Mouse (Mus musculus): Measurements from ENCODE around the gene A830031A19Rik. TPM values are rescaled to one million over a fixed set of nuclear protein-coding genes. Genes with fewer than 3 reads are reported as not detected.

Gene A830031A19Rik
- polyA plus RNA-seq, 1 experiment: not detected

DNA sequence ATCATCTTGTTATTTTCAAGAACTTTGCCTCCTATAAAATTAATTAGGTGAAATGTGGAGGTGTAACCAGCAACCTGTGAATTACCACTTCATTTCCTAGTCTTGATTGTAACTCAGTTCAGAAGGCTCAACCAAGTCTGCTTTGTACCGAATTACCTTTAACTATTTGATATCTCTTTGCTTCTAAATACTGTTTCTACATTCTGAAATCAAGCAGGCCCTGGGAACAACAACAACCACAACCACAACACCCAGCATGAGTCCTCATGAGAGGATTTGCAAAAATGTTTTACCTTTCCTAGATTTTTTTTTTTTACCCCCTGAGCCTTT lies 8.2 kb upstream of the A830031A19Rik start:
- H3K4me3 ChIP-seq (ENCODE audit: extremely low read depth, insufficient read depth, insufficient read length): no peak overlapping the region
- peak overlapping the region; percentile 26; the same call in 1 of the 2 replicates for H3K27ac ChIP-seq (ENCODE audit: insufficient read depth, low read length)
- H3K4me1 ChIP-seq (ENCODE audit: control insufficient read depth, insufficient read depth, insufficient read length): peaks cover 7% of the 10 kb centered on the region
- TF ChIP-seq CTCF (IDR thresholded peaks at IDR 0.05; ENCODE audit: extremely low read depth, insufficient read depth, insufficient read length, insufficient replicate concordance) (no peak), POLR2A (IDR thresholded peaks at IDR 0.05; ENCODE audit: low read depth, low read length) (no peak)
- DNase-seq (ENCODE audit: low read depth in 1 of 2, low spot score in 2 of 2): no peak
- H3K36me3 ChIP-seq (ENCODE audit: control insufficient read depth, insufficient read depth, low read length): peaks cover 18% of the 10 kb centered on the region
- 20% methylated on average over 1 of the region's 1 CpGs for WGBS
- peaks cover 1% of the 10 kb centered on the region; the same call in 1 of the 2 replicates for H3K27me3 ChIP-seq (ENCODE audit: control insufficient read depth, insufficient read depth, low read length)

DNA sequence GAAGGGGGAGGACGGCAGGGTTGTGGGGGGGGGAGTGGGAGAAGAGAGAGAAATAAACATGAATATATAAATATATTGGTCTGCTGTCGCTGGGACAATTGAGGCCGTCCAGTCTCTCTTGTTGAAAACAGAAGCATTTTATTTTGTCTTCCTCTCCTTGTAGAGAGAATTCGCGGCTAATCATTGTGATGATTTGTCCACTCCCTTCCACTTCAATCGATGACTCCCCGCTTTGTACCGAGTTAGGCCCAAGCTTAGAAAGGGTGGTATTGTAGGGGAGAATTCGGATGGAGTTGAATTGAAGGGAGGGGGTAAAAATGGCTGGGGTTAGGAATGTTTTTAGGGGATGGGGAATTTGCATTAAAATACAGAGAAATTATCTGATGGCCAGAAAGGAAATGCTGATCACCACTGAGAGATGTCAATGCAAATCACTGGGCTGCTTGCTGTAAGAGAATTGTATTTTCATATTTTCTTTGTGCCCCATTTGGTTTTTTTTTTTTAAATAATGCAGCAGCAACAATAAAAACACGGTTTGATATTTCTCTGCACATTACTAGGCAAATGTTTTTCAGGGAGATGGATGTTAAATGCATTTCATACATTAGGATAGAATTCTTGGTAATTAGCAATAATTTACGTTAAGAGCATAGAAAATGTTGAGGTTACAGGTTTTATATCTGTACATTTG lies 7.7 kb upstream of the A830031A19Rik start:
- no peak for DNase-seq (ENCODE audit: low read depth in 1 of 2, low spot score in 2 of 2)
- Histone ChIP-seq H3K4me3 (ENCODE audit: extremely low read depth, insufficient read depth, insufficient read length) (peak overlapping the region; percentile 70), H3K36me3 (ENCODE audit: control insufficient read depth, insufficient read depth, low read length) (peaks cover 15% of the 10 kb centered on the region), H3K4me1 (ENCODE audit: control insufficient read depth, insufficient read depth, insufficient read length) (peaks cover 7% of the 10 kb centered on the region), H3K27me3 (ENCODE audit: control insufficient read depth, insufficient read depth, low read length) (peaks cover 1% of the 10 kb centered on the region; the same call in 1 of the 2 replicates), H3K27ac (ENCODE audit: insufficient read depth, low read length) (peak overlapping the region; percentile 87; the same call in 1 of the 2 replicates)
- TF ChIP-seq POLR2A (IDR thresholded peaks at IDR 0.05; ENCODE audit: low read depth, low read length) (no peak), CTCF (IDR thresholded peaks at IDR 0.05; ENCODE audit: extremely low read depth, insufficient read depth, insufficient read length, insufficient replicate concordance) (no peak)
- 17% methylated on average over 11 of the region's 11 CpGs for WGBS

DNA sequence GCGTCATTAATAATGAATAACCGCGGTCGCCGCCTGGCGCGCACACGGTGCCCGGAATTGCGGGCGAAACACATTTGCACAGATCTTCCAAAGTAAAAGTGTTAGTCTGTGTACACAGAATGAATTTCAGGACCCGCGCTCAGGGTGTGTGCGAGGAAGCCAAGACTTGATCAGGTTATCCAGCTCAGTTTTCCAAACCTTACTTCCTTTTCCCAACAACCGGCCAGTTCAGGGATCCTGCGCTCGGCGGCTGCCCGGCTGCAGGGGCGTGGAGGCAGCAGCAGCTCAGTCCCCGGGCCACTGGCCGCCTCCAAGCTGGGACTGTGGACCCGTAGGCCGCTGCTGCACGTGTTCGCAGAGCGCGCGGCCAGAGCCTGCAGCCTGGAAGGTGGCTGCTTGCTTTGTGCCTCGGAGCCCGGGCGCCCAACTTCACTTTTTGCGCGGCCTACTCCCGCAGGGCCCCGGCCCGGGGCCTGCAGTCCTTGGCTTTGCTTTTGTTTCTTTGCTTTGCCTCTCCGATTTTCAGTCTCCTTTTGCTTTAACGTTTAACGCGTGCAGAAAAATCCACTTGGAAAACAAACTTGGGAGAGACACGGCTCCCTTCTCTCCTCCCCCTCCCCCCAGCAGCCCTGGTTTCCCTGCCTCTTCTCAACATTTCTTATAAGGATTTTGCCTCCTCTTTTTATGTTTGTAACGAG lies 7.0 kb upstream of the A830031A19Rik start:
- no peak for TF ChIP-seq CTCF (IDR thresholded peaks at IDR 0.05; ENCODE audit: extremely low read depth, insufficient read depth, insufficient read length, insufficient replicate concordance)
- no peak for TF ChIP-seq POLR2A (IDR thresholded peaks at IDR 0.05; ENCODE audit: low read depth, low read length)
- peaks cover 4% of the 10 kb centered on the region for H3K4me1 ChIP-seq (ENCODE audit: control insufficient read depth, insufficient read depth, insufficient read length)
- H3K27me3 ChIP-seq (ENCODE audit: control insufficient read depth, insufficient read depth, low read length): peaks cover 1% of the 10 kb centered on the region; the same call in 1 of the 2 replicates
- H3K27ac ChIP-seq (ENCODE audit: insufficient read depth, low read length): peak overlapping the region; percentile 87
- H3K4me3 ChIP-seq (ENCODE audit: extremely low read depth, insufficient read depth, insufficient read length): peak overlapping the region; percentile 70
- H3K36me3 ChIP-seq (ENCODE audit: control insufficient read depth, insufficient read depth, low read length): peaks cover 13% of the 10 kb centered on the region
- WGBS: under 1% methylated on average over 43 of the region's 43 CpGs
- peak in 1 of 2 experiments; percentile 51 for DNase-seq (ENCODE audit: low read depth in 1 of 2, low spot score in 2 of 2)

DNA sequence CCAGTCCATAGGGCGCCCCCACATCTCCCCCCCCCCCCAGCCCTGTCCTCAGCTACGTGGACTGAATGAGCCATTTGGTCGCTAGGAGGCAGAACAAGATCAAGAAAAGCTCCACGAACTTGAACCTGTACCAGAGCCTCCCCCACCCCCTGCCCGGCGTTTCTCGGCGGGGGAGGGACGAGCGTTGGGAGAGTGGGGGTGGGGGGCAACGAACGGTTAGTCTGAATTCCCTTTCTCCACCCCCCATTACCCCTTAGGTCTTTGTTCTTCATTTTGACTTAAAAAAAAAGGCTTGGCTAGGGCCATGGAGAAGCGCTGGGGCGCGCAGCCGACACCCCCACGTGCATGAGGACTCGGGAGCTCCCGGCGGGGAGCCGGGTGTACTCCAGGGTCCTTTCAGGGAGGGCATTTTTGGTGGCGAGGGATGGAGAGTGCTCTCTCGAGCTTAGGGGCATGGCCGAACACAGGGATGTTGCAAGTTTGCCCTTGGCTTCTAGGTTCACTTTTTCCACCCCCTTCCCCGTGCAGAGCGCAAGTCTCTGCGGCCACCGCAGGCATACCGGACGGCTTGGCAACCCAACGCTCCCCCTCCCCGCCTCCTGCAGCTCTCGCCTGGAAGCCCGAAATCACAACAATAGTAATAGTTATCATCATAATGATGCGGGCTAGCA lies 6.3 kb upstream of the A830031A19Rik start:
- peaks cover 10% of the 10 kb centered on the region for H3K36me3 ChIP-seq (ENCODE audit: control insufficient read depth, insufficient read depth, low read length)
- peak overlapping the region; percentile 70 for H3K4me3 ChIP-seq (ENCODE audit: extremely low read depth, insufficient read depth, insufficient read length)
- WGBS: under 1% methylated on average over 35 of the region's 35 CpGs
- TF ChIP-seq POLR2A (IDR thresholded peaks at IDR 0.05; ENCODE audit: low read depth, low read length): no peak
- peak; percentile 60; the same call in 1 of the 2 replicates for TF ChIP-seq CTCF (IDR thresholded peaks at IDR 0.05; ENCODE audit: extremely low read depth, insufficient read depth, insufficient read length, insufficient replicate concordance)
- peaks cover 4% of the 10 kb centered on the region for H3K4me1 ChIP-seq (ENCODE audit: control insufficient read depth, insufficient read depth, insufficient read length)
- peaks cover 3% of the 10 kb centered on the region; the same call in 1 of the 2 replicates for H3K27me3 ChIP-seq (ENCODE audit: control insufficient read depth, insufficient read depth, low read length)
- H3K27ac ChIP-seq (ENCODE audit: insufficient read depth, low read length): peak overlapping the region; percentile 87
- peak; percentile 75 to 82 for DNase-seq (ENCODE audit: low read depth in 1 of 2, low spot score in 2 of 2)

DNA sequence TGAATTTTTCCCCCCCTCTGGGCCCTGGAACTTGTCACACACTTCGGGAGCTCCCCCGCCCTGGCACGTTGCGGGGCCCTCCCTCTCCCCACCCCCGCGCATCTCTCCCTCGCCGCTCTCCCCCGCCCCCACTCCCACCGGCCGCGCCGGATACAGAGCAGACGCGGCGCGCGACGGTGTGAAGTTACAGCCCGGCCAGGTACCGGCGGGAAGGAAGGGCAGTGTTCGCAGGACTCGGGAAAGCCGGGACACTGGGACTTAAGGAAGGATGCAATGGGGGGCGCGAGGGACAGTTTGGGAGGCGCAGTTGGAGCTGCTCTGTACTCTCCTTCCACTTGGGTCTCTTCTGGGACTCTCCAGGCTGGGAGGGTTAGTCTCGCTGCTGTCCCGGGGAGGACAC lies 5.7 kb upstream of the A830031A19Rik start:
- DNase-seq (ENCODE audit: low read depth in 1 of 2, low spot score in 2 of 2): peak in 1 of 2 experiments; percentile 73
- H3K4me3 ChIP-seq (ENCODE audit: extremely low read depth, insufficient read depth, insufficient read length): peak overlapping the region; percentile 70
- TF ChIP-seq CTCF (IDR thresholded peaks at IDR 0.05; ENCODE audit: extremely low read depth, insufficient read depth, insufficient read length, insufficient replicate concordance): no peak
- peak; percentile 18; the same call in 1 of the 2 replicates for TF ChIP-seq POLR2A (IDR thresholded peaks at IDR 0.05; ENCODE audit: low read depth, low read length)
- peak overlapping the region; percentile 96 for H3K27ac ChIP-seq (ENCODE audit: insufficient read depth, low read length)
- under 1% methylated on average over 30 of the region's 30 CpGs for WGBS
- peaks cover 4% of the 10 kb centered on the region; the same call in 1 of the 2 replicates for H3K27me3 ChIP-seq (ENCODE audit: control insufficient read depth, insufficient read depth, low read length)
- H3K36me3 ChIP-seq (ENCODE audit: control insufficient read depth, insufficient read depth, low read length): peaks cover 6% of the 10 kb centered on the region; the same call in 1 of the 2 replicates
- H3K4me1 ChIP-seq (ENCODE audit: control insufficient read depth, insufficient read depth, insufficient read length): peaks cover 2% of the 10 kb centered on the region; the same call in 1 of the 2 replicates
